Mouse (Mus musculus): Measurements from ENCODE around the gene Fam71e2. TPM values are rescaled to one million over a fixed set of nuclear protein-coding genes. Genes with fewer than 3 reads are reported as not detected.

Gene Fam71e2
- polyA plus RNA-seq, 1 experiment from 2014 or later, result not detected

DNA sequence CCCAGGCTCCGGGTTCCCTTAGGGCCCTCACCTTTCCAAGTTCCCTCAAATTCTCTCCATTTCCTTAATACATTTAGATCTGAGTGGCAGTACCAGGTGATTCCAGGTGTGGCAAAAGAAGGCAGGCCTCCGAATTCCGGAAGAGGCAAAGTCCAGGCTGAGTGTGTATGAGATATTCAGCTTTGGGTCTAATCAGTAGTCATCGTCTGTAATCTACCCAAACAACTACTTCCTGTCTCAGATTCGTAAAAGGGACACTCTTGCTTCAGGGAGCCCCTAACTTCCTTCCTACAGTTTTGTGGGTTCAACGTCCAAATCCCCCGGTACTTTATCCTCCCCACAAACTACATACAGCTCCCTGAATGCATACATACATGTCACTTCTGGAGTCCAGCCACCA is 45.9 kb downstream of the Fam71e2 start, which contains the start of gene Tmem150b:
Tmem150b (minus strand) TSS at position 81 of the 400 bp plus-strand sequence.
- no peak for ATAC-seq (ENCODE audit: insufficient number of reproducible peaks, insufficient read depth, low FRiP score, low read depth)
- Histone ChIP-seq H3K4me2 (ENCODE audit: low read length) (no peak within 1 kb of the TSS), H3K27me3 (ENCODE audit: control insufficient read depth, insufficient read depth, low read length) (no peaks in the 10 kb centered on the region), H3K9me3 (ENCODE audit: control insufficient read depth, low read length) (no peaks in the 10 kb centered on the region), H3K27ac (replicated peaks in 1 of 2; ENCODE audit: control insufficient read depth in 1 of 2, insufficient read depth in 1 of 2, low read depth in 2 of 2, low read length in 2 of 2) (no peak within 1 kb of the TSS), H3K4me1 (ENCODE audit: control insufficient read depth in 2 of 2, insufficient read depth in 2 of 2, low read length in 2 of 2) (no peaks in the 10 kb centered on the region), H3K36me3 (ENCODE audit: control insufficient read depth, insufficient read depth, low read length) (no peaks in the 10 kb centered on the region), H3K9ac (ENCODE audit: low read length) (no peak within 1 kb of the TSS), H3K4me3 (ENCODE audit: control insufficient read depth in 1 of 2, insufficient read depth in 1 of 2, low read depth in 1 of 2, low read length in 2 of 2) (no peak within 1 kb of the TSS)
- 63% methylated on average over 7 of the region's 7 CpGs for WGBS

DNA sequence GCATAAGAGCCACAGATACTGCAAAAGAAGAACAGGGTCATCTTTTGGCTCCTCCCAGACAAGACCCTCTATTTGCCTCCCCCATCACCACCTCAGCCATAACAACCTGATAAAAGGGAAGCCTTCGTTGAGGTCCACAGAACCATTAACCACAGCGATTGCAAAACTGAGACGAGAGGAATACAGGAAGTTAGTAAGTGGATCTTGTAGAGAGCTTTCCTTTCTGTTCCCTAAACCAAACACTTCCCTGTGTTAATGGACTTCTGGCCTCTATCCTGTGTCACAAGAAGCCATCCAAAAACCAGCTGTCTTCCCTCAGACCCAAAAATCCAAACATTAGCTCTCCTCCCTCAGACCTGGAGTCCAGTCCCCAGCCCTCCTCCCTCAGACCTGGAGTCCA is 46.7 kb downstream of the Fam71e2 start:
- H3K4me1 ChIP-seq (ENCODE audit: control insufficient read depth in 2 of 2, insufficient read depth in 2 of 2, low read length in 2 of 2), result no peaks in the 10 kb centered on the region
- ATAC-seq (ENCODE audit: insufficient number of reproducible peaks, insufficient read depth, low FRiP score, low read depth), result no peak
- H3K27me3 ChIP-seq (ENCODE audit: control insufficient read depth, insufficient read depth, low read length), result no peaks in the 10 kb centered on the region
- no peak overlapping the region for H3K4me3 ChIP-seq (ENCODE audit: control insufficient read depth in 1 of 2, insufficient read depth in 1 of 2, low read depth in 1 of 2, low read length in 2 of 2)
- no peaks in the 10 kb centered on the region for H3K9me3 ChIP-seq (ENCODE audit: control insufficient read depth, low read length)
- H3K4me2 ChIP-seq (ENCODE audit: low read length), result no peak overlapping the region
- no peak overlapping the region for H3K9ac ChIP-seq (ENCODE audit: low read length)
- H3K27ac ChIP-seq (replicated peaks in 1 of 2; ENCODE audit: control insufficient read depth in 1 of 2, insufficient read depth in 1 of 2, low read depth in 2 of 2, low read length in 2 of 2), result no peak overlapping the region
- 42% methylated on average over 3 of the region's 3 CpGs for WGBS
- H3K36me3 ChIP-seq (ENCODE audit: control insufficient read depth, insufficient read depth, low read length), result no peaks in the 10 kb centered on the region

DNA sequence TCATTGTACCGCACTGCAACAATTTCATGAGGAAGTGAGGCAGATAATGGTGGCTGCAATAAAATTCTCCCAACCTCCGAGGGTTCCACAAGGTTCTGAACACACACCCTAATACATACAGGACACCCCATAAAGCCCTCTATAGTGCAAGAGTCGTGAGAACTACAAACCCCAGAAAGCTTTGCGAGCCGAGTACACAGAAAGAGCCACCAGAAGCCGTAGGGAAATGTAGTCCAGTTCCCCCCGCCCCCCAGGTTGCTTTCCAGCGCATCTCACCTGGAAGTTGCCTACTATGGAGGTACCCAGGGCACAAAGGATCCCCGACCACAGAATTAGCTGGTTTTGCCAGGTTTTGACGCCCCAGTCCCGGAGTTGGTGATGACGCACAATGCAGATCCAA is 47.6 kb downstream of the Fam71e2 start:
- no peaks in the 10 kb centered on the region for H3K27me3 ChIP-seq (ENCODE audit: control insufficient read depth, insufficient read depth, low read length)
- H3K4me1 ChIP-seq (ENCODE audit: control insufficient read depth in 2 of 2, insufficient read depth in 2 of 2, low read length in 2 of 2), result no peaks in the 10 kb centered on the region
- H3K4me3 ChIP-seq (ENCODE audit: control insufficient read depth in 1 of 2, insufficient read depth in 1 of 2, low read depth in 1 of 2, low read length in 2 of 2), result peak overlapping the region; percentile 14 to 30; a peak in 3 of 4 replicates
- 31% methylated on average over 12 of the region's 12 CpGs for WGBS
- no peak overlapping the region for H3K27ac ChIP-seq (replicated peaks in 1 of 2; ENCODE audit: control insufficient read depth in 1 of 2, insufficient read depth in 1 of 2, low read depth in 2 of 2, low read length in 2 of 2)
- H3K9ac ChIP-seq (ENCODE audit: low read length), result peak overlapping the region; percentile 27; the same call in 1 of the 2 replicates
- H3K4me2 ChIP-seq (ENCODE audit: low read length), result peak overlapping the region; percentile 55
- H3K9me3 ChIP-seq (ENCODE audit: control insufficient read depth, low read length), result no peaks in the 10 kb centered on the region
- no peak for ATAC-seq (ENCODE audit: insufficient number of reproducible peaks, insufficient read depth, low FRiP score, low read depth)
- H3K36me3 ChIP-seq (ENCODE audit: control insufficient read depth, insufficient read depth, low read length), result no peaks in the 10 kb centered on the region

DNA sequence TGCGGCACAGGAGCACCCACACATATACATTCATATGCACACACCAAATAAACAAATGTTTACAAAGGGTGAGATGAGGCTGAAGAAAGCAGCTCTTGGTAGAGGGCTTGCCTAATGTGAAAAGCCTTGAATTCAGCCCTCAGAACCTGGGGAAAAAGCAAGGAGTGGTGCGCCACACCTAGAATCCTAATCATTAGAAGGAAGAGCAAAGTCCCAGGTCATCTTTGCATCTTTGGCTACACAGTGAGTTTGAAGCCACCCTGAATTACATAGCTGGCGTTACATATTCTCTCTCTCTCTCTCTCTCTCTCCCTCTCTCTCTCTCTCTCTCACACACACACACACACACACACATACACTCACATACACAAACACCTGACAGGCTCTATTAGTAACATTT is 51.8 kb downstream of the Fam71e2 start:
- Histone ChIP-seq H3K4me1 (ENCODE audit: control insufficient read depth in 2 of 2, insufficient read depth in 2 of 2, low read length in 2 of 2) (no peaks in the 10 kb centered on the region), H3K9ac (ENCODE audit: low read length) (no peak overlapping the region), H3K4me3 (ENCODE audit: control insufficient read depth in 1 of 2, insufficient read depth in 1 of 2, low read depth in 1 of 2, low read length in 2 of 2) (no peak overlapping the region), H3K27ac (replicated peaks in 1 of 2; ENCODE audit: control insufficient read depth in 1 of 2, insufficient read depth in 1 of 2, low read depth in 2 of 2, low read length in 2 of 2) (no peak overlapping the region), H3K4me2 (ENCODE audit: low read length) (no peak overlapping the region), H3K36me3 (ENCODE audit: control insufficient read depth, insufficient read depth, low read length) (peaks cover 22% of the 10 kb centered on the region), H3K9me3 (ENCODE audit: control insufficient read depth, low read length) (no peaks in the 10 kb centered on the region), H3K27me3 (ENCODE audit: control insufficient read depth, insufficient read depth, low read length) (no peaks in the 10 kb centered on the region)
- no peak for ATAC-seq (ENCODE audit: insufficient number of reproducible peaks, insufficient read depth, low FRiP score, low read depth)
- WGBS, result 88% methylated on average over 3 of the region's 3 CpGs

DNA sequence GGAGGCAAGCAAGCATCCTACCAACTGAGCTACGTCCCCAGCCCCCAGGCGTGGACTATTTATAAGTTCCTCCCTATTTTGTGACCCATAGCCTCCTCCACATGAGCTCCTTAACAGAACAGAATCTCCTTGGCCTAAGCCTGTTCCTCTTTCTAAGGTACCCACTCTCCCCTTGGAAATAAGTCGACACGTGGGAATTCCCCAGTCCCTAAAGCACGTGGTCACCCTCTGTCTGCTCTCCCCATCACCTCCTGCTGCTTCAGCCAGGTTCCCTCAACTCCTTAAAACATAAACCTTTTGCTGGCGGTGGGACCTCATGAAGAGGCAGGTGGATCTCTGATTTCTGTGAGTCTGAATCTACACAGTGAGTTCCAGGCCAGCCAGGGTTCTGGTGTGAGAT is 54.1 kb downstream of the Fam71e2 start:
- 67% methylated on average over 6 of the region's 6 CpGs for WGBS

DNA sequence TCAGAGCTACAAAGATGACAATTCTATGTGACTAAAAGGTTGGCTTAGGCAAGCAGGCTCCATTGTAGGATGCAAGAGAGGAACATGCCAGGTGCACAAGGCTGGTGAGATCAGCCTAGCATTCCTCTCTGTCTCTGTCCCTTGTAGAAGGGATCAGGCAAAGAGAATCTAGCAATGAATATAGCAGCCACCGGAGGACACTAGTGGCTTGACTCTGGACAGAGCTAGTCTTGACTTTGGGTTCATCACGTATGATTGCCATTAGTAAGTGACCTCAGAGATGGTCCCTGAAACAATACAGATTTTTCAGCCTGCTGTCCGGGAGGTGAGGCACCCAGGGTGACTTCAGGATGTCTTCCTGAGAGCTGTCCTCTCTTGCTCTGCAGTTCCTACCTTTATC is 58.5 kb downstream of the Fam71e2 start:
- Histone ChIP-seq H3K9me3 (ENCODE audit: control insufficient read depth, low read length) (no peaks in the 10 kb centered on the region), H3K9ac (ENCODE audit: low read length) (no peak overlapping the region), H3K36me3 (ENCODE audit: control insufficient read depth, insufficient read depth, low read length) (peaks cover 86% of the 10 kb centered on the region), H3K27ac (replicated peaks in 1 of 2; ENCODE audit: control insufficient read depth in 1 of 2, insufficient read depth in 1 of 2, low read depth in 2 of 2, low read length in 2 of 2) (no peak overlapping the region), H3K27me3 (ENCODE audit: control insufficient read depth, insufficient read depth, low read length) (no peaks in the 10 kb centered on the region), H3K4me1 (ENCODE audit: control insufficient read depth in 2 of 2, insufficient read depth in 2 of 2, low read length in 2 of 2) (no peaks in the 10 kb centered on the region), H3K4me3 (ENCODE audit: control insufficient read depth in 1 of 2, insufficient read depth in 1 of 2, low read depth in 1 of 2, low read length in 2 of 2) (no peak overlapping the region), H3K4me2 (ENCODE audit: low read length) (no peak overlapping the region)
- 79% methylated on average over 3 of the region's 3 CpGs for WGBS
- no peak for ATAC-seq (ENCODE audit: insufficient number of reproducible peaks, insufficient read depth, low FRiP score, low read depth)

More for the DNA sequence above, 54.1 kb downstream of the Fam71e2 start:
- Histone ChIP-seq H3K4me2 (ENCODE audit: low read length) (no peak overlapping the region), H3K27ac (replicated peaks in 1 of 2; ENCODE audit: control insufficient read depth in 1 of 2, insufficient read depth in 1 of 2, low read depth in 2 of 2, low read length in 2 of 2) (no peak overlapping the region), H3K27me3 (ENCODE audit: control insufficient read depth, insufficient read depth, low read length) (no peaks in the 10 kb centered on the region), H3K9me3 (ENCODE audit: control insufficient read depth, low read length) (no peaks in the 10 kb centered on the region), H3K9ac (ENCODE audit: low read length) (no peak overlapping the region), H3K36me3 (ENCODE audit: control insufficient read depth, insufficient read depth, low read length) (peaks cover 45% of the 10 kb centered on the region), H3K4me3 (ENCODE audit: control insufficient read depth in 1 of 2, insufficient read depth in 1 of 2, low read depth in 1 of 2, low read length in 2 of 2) (no peak overlapping the region), H3K4me1 (ENCODE audit: control insufficient read depth in 2 of 2, insufficient read depth in 2 of 2, low read length in 2 of 2) (no peaks in the 10 kb centered on the region)
- ATAC-seq (ENCODE audit: insufficient number of reproducible peaks, insufficient read depth, low FRiP score, low read depth), result no peak

DNA sequence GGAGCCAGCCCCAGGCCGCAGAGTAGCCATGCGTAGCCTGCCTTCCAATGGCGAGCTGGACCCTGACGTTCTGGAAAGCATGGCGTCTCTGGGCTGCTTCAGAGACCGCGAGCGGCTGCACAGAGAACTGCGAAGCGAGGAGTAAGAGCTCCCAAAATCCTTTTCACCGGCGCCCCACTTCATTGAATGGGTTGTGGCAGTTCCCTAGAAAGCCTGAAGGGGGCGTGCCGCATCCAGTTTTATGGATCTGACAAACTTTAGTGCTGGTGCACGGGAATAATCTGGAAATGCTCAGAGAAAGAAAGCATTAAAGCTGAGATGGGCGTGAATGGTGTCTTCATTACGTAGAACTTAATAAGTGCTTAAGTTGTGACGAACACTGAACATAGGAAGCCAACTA is 66.0 kb downstream of the Fam71e2 start:
- no peaks in the 10 kb centered on the region for H3K27me3 ChIP-seq (ENCODE audit: control insufficient read depth, insufficient read depth, low read length)
- H3K4me2 ChIP-seq (ENCODE audit: low read length), result no peak overlapping the region
- no peak overlapping the region for H3K4me3 ChIP-seq (ENCODE audit: control insufficient read depth in 1 of 2, insufficient read depth in 1 of 2, low read depth in 1 of 2, low read length in 2 of 2)
- no peak overlapping the region for H3K27ac ChIP-seq (replicated peaks in 1 of 2; ENCODE audit: control insufficient read depth in 1 of 2, insufficient read depth in 1 of 2, low read depth in 2 of 2, low read length in 2 of 2)
- 48% methylated on average over 18 of the region's 18 CpGs for WGBS
- H3K9ac ChIP-seq (ENCODE audit: low read length), result no peak overlapping the region
- H3K4me1 ChIP-seq (ENCODE audit: control insufficient read depth in 2 of 2, insufficient read depth in 2 of 2, low read length in 2 of 2), result no peaks in the 10 kb centered on the region
- H3K9me3 ChIP-seq (ENCODE audit: control insufficient read depth, low read length), result no peaks in the 10 kb centered on the region
- H3K36me3 ChIP-seq (ENCODE audit: control insufficient read depth, insufficient read depth, low read length), result peaks cover 75% of the 10 kb centered on the region
- ATAC-seq (ENCODE audit: insufficient number of reproducible peaks, insufficient read depth, low FRiP score, low read depth), result 0 out of 2 replicates have a peak, but pooled peaks have one; percentile 13
